Mouse (Mus musculus) kidney, adult 2 months (tissue): ENCODE data around the gene BC048562.

Experiments used
- CTCF ChIP-seq: fragments of 200-500 bp; conservative IDR thresholded peaks from 2 replicates; pipeline ENCODE4 v1.5.1; 2011; ENCODE audit warnings: low read depth, mild to moderate bottlenecking, control low read depth, low read length, moderate library complexity, mixed read lengths; ENCODE audit not compliant: insufficient read depth, insufficient read length
- POLR2A ChIP-seq: fragments of 200-500 bp; IDR thresholded peaks from one replicate; pipeline ENCODE4 v1.6.1; 2011; ENCODE audit warnings: low read depth, low read length, control low read depth

GRCm38 (mm10) chr9:108398324-108398723 lies 38.0 kb upstream of the BC048562 start:
- TF ChIP-seq CTCF (no peak), POLR2A (no peak)
